Mouse (Mus musculus) spleen, postnatal 14 days (tissue): ENCODE data around the gene Mab21l3.
"Not testable (repeated sequence)": the region's sequence is repeated elsewhere in the genome, so short reads cannot be mapped to it uniquely, and the experiment has no call there.

ENCODE experiments used
- DNase-seq, 2 experiments: peaks; one replicate each; pipeline ENCODE4 v3.0.0; 2021 to 2022; ENCODE audit warnings: low spot score in 2 of 2

The Mab21l3 gene

GRCm38 (mm10) chr3:101842372-101843094, 6.2 kb downstream of the Mab21l3 start:
- no peak for DNase-seq

GRCm38 (mm10) chr3:101839327-101839726, 9.4 kb downstream of the Mab21l3 start:
- DNase-seq = no peak

GRCm38 (mm10) chr3:101836971-101837370, 11.8 kb downstream of the Mab21l3 start:
- DNase-seq = no peak

- no peak for DNase-seq
Observed at GRCm38 (mm10) chr3:101836532-101836931, 12.2 kb downstream of the Mab21l3 start.

GRCm38 (mm10) chr3:101836045-101836444, 12.7 kb downstream of the Mab21l3 start:
- DNase-seq = no peak

GRCm38 (mm10) chr3:101831189-101831858, 17.4 kb downstream of the Mab21l3 start:
- no peak for DNase-seq

- no peak for DNase-seq
Observed at GRCm38 (mm10) chr3:101829881-101830616, 18.7 kb downstream of the Mab21l3 start.

- DNase-seq = no peak
Observed at GRCm38 (mm10) chr3:101828595-101828994, 20.2 kb downstream of the Mab21l3 start.

GRCm38 (mm10) chr3:101827220-101827715, 21.5 kb downstream of the Mab21l3 start:
- no peak for DNase-seq

GRCm38 (mm10) chr3:101824338-101824737, 24.4 kb downstream of the Mab21l3 start:
- DNase-seq = no peak

GRCm38 (mm10) chr3:101822052-101822451, 26.7 kb downstream of the Mab21l3 start:
- no peak for DNase-seq

- DNase-seq = not testable (repeated sequence)
Observed at GRCm38 (mm10) chr3:101820708-101821107, 28.1 kb downstream of the Mab21l3 start.

GRCm38 (mm10) chr3:101816006-101816405, 32.8 kb downstream of the Mab21l3 start:
- DNase-seq = no peak

- DNase-seq = no peak
Observed at GRCm38 (mm10) chr3:101814790-101815189, 34.0 kb downstream of the Mab21l3 start.

- peak in 1 of 2 experiments; percentile 29 for DNase-seq
Observed at GRCm38 (mm10) chr3:101812341-101812962, 36.3 kb downstream of the Mab21l3 start.

- DNase-seq = no peak
Observed at GRCm38 (mm10) chr3:101811931-101812330, 36.8 kb downstream of the Mab21l3 start.

GRCm38 (mm10) chr3:101807646-101808045, 41.1 kb downstream of the Mab21l3 start:
- DNase-seq = no peak

- no peak for DNase-seq
Observed at GRCm38 (mm10) chr3:101806941-101807340, 41.8 kb downstream of the Mab21l3 start.

GRCm38 (mm10) chr3:101806149-101806548, 42.6 kb downstream of the Mab21l3 start:
- DNase-seq = peak; percentile 44 to 60

- DNase-seq = no peak
Observed at GRCm38 (mm10) chr3:101805562-101806004, 43.2 kb downstream of the Mab21l3 start.

- no peak for DNase-seq
Observed at GRCm38 (mm10) chr3:101804971-101805561, 43.7 kb downstream of the Mab21l3 start.
